Mouse (Mus musculus) stomach, postnatal 0 days (tissue): ENCODE measurements around the gene Bhlhe23.

Experiments
- CTCF ChIP-seq: IDR thresholded peaks from 2 replicates; pipeline ENCODE4 v1.5.1; 2016; ENCODE audit warnings: antibody characterized with exemption, low read depth, mild to moderate bottlenecking, moderate library complexity
- EP300 ChIP-seq: optimal IDR thresholded peaks from 2 replicates; pipeline ENCODE3; 2016; ENCODE audit warnings: antibody characterized with exemption

GRCm38 (mm10) chr2:180775223-180775622 lies 1.5 kb downstream of the Bhlhe23 start:
- TF ChIP-seq CTCF (no peak), EP300 (no peak)
